ENCODE assay signal across 33 mouse cellular contexts in genomic region chr2:39020004-39020403, GRCm38 (mm10).
"Had no signal": no experiment of that assay in that cellular context is flagged by ENCODE, and none has a peak within 500 bp of the region (broad histone marks: within the 10 kb centered on the region; RNA-seq: fewer than 3 reads in every experiment).

No protein-coding gene starts in this region.

- H3K27me3 ChIP-seq: heart, embryonic 13.5 days; heart, embryonic 15.5 days; hindbrain, embryonic 12.5 days; hindbrain, embryonic 13.5 days; hindbrain, embryonic 15.5 days; intestine, embryonic 15.5 days; kidney, embryonic 15.5 days had no signal

- H3K4me3 ChIP-seq: heart, adult 2 months; heart, embryonic 13.5 days; heart, embryonic 15.5 days; hindbrain, embryonic 12.5 days; hindbrain, embryonic 13.5 days; hindbrain, embryonic 15.5 days; intestine, embryonic 15.5 days; kidney, embryonic 15.5 days; layer of hippocampus, adult 2 months had no signal

- H3K4me1 ChIP-seq: heart, embryonic 13.5 days; heart, embryonic 15.5 days; hindbrain, embryonic 12.5 days; hindbrain, embryonic 13.5 days; hindbrain, embryonic 15.5 days; intestine, embryonic 15.5 days; kidney, embryonic 15.5 days had no signal

- H3K9me3 ChIP-seq: heart, embryonic 13.5 days; heart, embryonic 15.5 days; hindbrain, embryonic 12.5 days; hindbrain, embryonic 13.5 days; hindbrain, embryonic 15.5 days; intestine, embryonic 15.5 days; kidney, embryonic 15.5 days had no signal

- H3K4me2 ChIP-seq: heart, embryonic 11.5 days; heart, embryonic 13.5 days; heart, embryonic 15.5 days; hindbrain, embryonic 12.5 days; hindbrain, embryonic 13.5 days; hindbrain, embryonic 14.5 days; hindbrain, embryonic 15.5 days; intestine, embryonic 15.5 days; kidney, embryonic 15.5 days had no signal

- H3K27ac ChIP-seq: heart, adult 2 months; heart, embryonic 13.5 days; heart, embryonic 15.5 days; hindbrain, embryonic 12.5 days; hindbrain, embryonic 13.5 days; hindbrain, embryonic 14.5 days; hindbrain, embryonic 15.5 days; hindbrain, postnatal 0 days; intestine, embryonic 15.5 days; kidney, embryonic 15.5 days; kidney, postnatal 0 days; layer of hippocampus, adult 2 months had no signal

- H3K9ac ChIP-seq: heart, embryonic 13.5 days; heart, embryonic 15.5 days; hindbrain, embryonic 12.5 days; hindbrain, embryonic 13.5 days; hindbrain, embryonic 14.5 days; hindbrain, embryonic 15.5 days; intestine, embryonic 15.5 days; kidney, embryonic 15.5 days had no signal

- ATAC-seq: hindbrain, embryonic 16.5 days; hindbrain, postnatal 0 days; inflammation-experienced regulatory T-cells, adult 6 months; intestine, embryonic 15.5 days; intestine, embryonic 16.5 days; intestine, postnatal 0 days had no signal

- DNase-seq: heart, adult 2 months; heart, postnatal 10 days; heart, postnatal 14 days; heart, postnatal 36 days; heart, postnatal 4 days; kidney, adult 11 months; kidney, adult 18-20 months; kidney, adult 2 months; kidney, adult 8-10 months; kidney, adult 9 months; kidney, postnatal 10 days; kidney, postnatal 14 days; kidney, postnatal 25 days; kidney, postnatal 36 days; kidney, postnatal 4 days; layer of hippocampus, adult 9-11 months; layer of hippocampus, postnatal 36 days had no signal
